Mouse (Mus musculus) heart, postnatal 0 days (tissue): ENCODE data around the gene Dnah8.

ENCODE experiments used
- CTCF ChIP-seq: IDR thresholded peaks from 2 replicates; pipeline ENCODE4 v1.5.1; 2016; ENCODE audit warnings: antibody characterized with exemption, control low read depth, low read depth
- EP300 ChIP-seq: IDR thresholded peaks from 2 replicates; pipeline ENCODE4 v1.6.1; 2016; ENCODE audit warnings: antibody characterized with exemption, low read depth

DNA sequence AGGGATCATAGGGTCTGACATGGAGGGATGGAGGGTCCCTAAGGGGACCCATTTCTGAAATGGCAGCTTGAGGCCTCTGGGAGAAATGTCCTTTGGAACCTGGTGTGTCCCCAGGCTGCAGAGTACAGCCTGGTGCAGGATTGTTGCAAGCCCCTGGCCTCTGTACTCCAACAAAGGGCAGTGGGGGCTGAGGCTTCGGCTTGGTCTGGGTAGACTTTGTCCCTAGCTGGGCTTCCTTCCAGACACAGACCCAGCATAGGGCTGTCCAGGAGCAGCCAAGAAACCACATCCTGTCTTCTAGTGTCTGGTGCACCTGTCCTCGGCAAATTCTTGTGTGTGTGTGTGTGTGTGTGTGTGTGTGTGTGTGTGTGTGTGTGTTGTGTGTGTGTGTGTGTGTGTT lies 279.9 kb downstream of the Dnah8 start:
- TF ChIP-seq CTCF (no peak), EP300 (no peak)
